Mouse (Mus musculus): ENCODE data around the gene Tmem108. TPM values are rescaled to one million over a fixed set of nuclear protein-coding genes. Genes with fewer than 3 reads are reported as not detected.

Tmem108 gene
- polyA plus RNA-seq, 1 experiment: 6.1 TPM

DNA sequence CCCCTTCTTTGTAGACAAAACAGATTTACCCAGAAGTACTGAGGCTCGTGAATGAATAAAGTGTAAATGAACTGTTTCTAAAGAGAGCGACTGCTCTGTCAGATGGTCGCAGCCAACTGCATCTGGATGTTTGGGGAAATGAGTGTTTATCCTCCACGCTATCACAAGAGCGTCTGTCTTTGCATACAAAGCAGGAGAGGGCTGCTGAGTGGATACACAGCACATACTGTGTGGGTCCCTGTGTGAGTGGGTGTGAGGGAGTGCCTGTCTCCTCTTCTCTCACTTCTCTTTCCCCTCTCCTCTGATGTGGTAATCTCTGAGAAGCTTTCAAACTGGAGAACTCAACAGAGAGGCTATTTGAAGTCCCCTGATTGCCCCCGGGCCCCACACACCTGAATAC lies 64.7 kb downstream of the Tmem108 start:
- Histone ChIP-seq H3K27me3 (ENCODE audit: control insufficient read depth, insufficient read depth, low read length) (no peaks in the 10 kb centered on the region), H3K4me3 (ENCODE audit: control insufficient read depth, insufficient read depth, low read length) (no peak overlapping the region), H3K4me1 (replicated peaks; ENCODE audit: control insufficient read depth, insufficient read depth, low read length) (peaks cover 2% of the 10 kb centered on the region), H3K27ac (ENCODE audit: control insufficient read depth, insufficient read depth, low read length) (no peak overlapping the region), H3K36me3 (ENCODE audit: control insufficient read depth, insufficient read depth, low read length) (no peaks in the 10 kb centered on the region)
- no peak for TF ChIP-seq POLR2A (IDR thresholded peaks at IDR 0.05; ENCODE audit: control insufficient read depth, extremely low read depth, insufficient read depth, low read length, poor library complexity)
- TF ChIP-seq CTCF (IDR thresholded peaks at IDR 0.05; ENCODE audit: borderline replicate concordance, control insufficient read depth, extremely low read depth, insufficient read depth, low read length, poor library complexity): no peak
- DNase-seq: no peak
- 34% methylated on average over 6 of the region's 6 CpGs for WGBS

DNA sequence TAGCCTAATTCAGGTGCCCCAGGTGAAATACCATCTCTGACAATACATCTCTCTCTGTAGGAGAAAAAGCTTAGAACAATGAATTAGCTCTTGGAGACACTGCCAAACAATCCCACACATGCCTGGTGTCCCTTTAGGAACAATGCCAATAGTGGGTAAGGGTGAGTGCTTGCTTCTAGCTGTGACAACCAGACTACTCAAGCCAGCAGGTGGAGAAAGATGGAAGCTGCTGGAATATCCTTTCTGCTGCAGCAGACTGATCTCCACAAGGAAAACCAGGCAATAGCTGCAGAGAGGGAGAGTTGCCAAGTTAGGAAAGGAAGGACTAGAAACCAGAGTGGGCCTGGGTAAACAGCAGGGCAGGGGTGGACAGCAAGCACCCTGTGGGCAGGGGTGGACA lies 67.8 kb downstream of the Tmem108 start:
- no peak for DNase-seq
- TF ChIP-seq POLR2A (IDR thresholded peaks at IDR 0.05; ENCODE audit: control insufficient read depth, extremely low read depth, insufficient read depth, low read length, poor library complexity) (no peak), CTCF (IDR thresholded peaks at IDR 0.05; ENCODE audit: borderline replicate concordance, control insufficient read depth, extremely low read depth, insufficient read depth, low read length, poor library complexity) (no peak)
- Histone ChIP-seq H3K27me3 (ENCODE audit: control insufficient read depth, insufficient read depth, low read length) (no peaks in the 10 kb centered on the region), H3K36me3 (ENCODE audit: control insufficient read depth, insufficient read depth, low read length) (no peaks in the 10 kb centered on the region), H3K4me3 (ENCODE audit: control insufficient read depth, insufficient read depth, low read length) (no peak overlapping the region), H3K4me1 (replicated peaks; ENCODE audit: control insufficient read depth, insufficient read depth, low read length) (peaks cover 2% of the 10 kb centered on the region), H3K27ac (ENCODE audit: control insufficient read depth, insufficient read depth, low read length) (no peak overlapping the region)

DNA sequence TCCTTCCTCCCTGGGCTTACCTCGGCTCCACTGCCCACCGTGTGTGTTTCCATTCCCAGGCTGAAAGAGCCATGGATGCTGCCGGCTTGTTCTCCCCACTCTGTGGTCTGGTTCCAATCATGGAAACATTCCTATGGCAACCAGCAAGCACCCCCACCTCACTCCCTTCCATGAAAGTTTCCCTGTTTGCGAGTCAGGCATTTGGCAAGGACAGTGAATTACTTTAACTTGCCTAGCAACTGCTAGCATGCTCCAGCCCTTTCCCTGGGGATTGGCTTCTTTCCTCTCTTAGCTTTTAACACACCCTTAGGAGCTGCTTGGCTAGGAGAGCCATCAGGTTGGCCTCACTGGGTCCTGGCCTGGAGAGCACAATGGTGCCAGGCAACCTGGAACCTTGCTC lies 68.9 kb downstream of the Tmem108 start:
- TF ChIP-seq POLR2A (IDR thresholded peaks at IDR 0.05; ENCODE audit: control insufficient read depth, extremely low read depth, insufficient read depth, low read length, poor library complexity): no peak
- TF ChIP-seq CTCF (IDR thresholded peaks at IDR 0.05; ENCODE audit: borderline replicate concordance, control insufficient read depth, extremely low read depth, insufficient read depth, low read length, poor library complexity): no peak
- DNase-seq: no peak
- H3K4me3 ChIP-seq (ENCODE audit: control insufficient read depth, insufficient read depth, low read length): no peak overlapping the region
- no peaks in the 10 kb centered on the region for H3K27me3 ChIP-seq (ENCODE audit: control insufficient read depth, insufficient read depth, low read length)
- H3K4me1 ChIP-seq (replicated peaks; ENCODE audit: control insufficient read depth, insufficient read depth, low read length): peaks cover 2% of the 10 kb centered on the region
- WGBS: 83% methylated on average over 4 of the region's 4 CpGs
- H3K27ac ChIP-seq (ENCODE audit: control insufficient read depth, insufficient read depth, low read length): no peak overlapping the region
- H3K36me3 ChIP-seq (ENCODE audit: control insufficient read depth, insufficient read depth, low read length): no peaks in the 10 kb centered on the region

DNA sequence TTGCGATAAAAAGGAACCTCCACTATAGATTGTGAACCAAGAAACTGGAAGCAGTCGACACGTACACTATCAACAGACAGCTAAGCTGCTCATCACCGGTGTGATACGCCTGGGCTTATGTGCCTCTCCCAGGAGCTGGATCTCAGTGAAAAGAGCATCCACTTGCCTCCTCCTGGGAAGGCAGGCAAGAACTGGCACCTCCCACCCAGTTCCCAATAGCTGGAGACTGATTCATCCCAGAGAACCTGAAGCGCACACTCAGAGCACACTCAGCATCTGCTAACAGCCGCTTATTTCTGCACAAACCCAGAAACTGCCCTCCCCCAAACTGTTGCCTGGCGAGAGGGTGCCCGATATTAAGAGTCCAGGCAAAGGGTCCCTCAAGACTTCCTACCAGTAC lies 69.8 kb downstream of the Tmem108 start:
- 93% methylated on average over 9 of the region's 9 CpGs for WGBS
- no peak for DNase-seq
- H3K27ac ChIP-seq (ENCODE audit: control insufficient read depth, insufficient read depth, low read length): no peak overlapping the region
- H3K4me1 ChIP-seq (replicated peaks; ENCODE audit: control insufficient read depth, insufficient read depth, low read length): no peaks in the 10 kb centered on the region
- TF ChIP-seq POLR2A (IDR thresholded peaks at IDR 0.05; ENCODE audit: control insufficient read depth, extremely low read depth, insufficient read depth, low read length, poor library complexity): no peak
- no peak for TF ChIP-seq CTCF (IDR thresholded peaks at IDR 0.05; ENCODE audit: borderline replicate concordance, control insufficient read depth, extremely low read depth, insufficient read depth, low read length, poor library complexity)
- no peaks in the 10 kb centered on the region for H3K27me3 ChIP-seq (ENCODE audit: control insufficient read depth, insufficient read depth, low read length)
- no peaks in the 10 kb centered on the region for H3K36me3 ChIP-seq (ENCODE audit: control insufficient read depth, insufficient read depth, low read length)
- H3K4me3 ChIP-seq (ENCODE audit: control insufficient read depth, insufficient read depth, low read length): no peak overlapping the region

DNA sequence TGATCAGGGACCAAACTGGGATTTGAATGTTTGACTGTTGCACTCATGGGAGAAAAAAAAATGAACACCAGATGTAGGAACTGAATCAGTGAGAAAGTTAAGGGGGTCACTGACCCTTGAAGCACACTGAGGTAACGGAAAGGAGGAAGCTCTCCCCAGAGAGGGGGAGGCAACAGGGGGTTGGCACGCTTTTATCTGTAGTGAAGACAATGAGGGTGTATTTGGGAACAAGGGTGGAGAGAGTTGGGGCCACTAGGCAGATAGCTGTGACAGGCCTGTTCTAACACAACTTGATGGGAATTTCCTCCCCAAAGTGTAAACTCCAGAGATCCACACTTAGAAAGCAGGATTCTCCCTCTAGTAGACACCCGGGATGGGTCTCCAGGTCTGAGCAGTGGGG lies 71.2 kb downstream of the Tmem108 start:
- no peak overlapping the region for H3K27ac ChIP-seq (ENCODE audit: control insufficient read depth, insufficient read depth, low read length)
- H3K36me3 ChIP-seq (ENCODE audit: control insufficient read depth, insufficient read depth, low read length): no peaks in the 10 kb centered on the region
- 82% methylated on average over 3 of the region's 3 CpGs for WGBS
- no peak for DNase-seq
- H3K27me3 ChIP-seq (ENCODE audit: control insufficient read depth, insufficient read depth, low read length): no peaks in the 10 kb centered on the region
- TF ChIP-seq CTCF (IDR thresholded peaks at IDR 0.05; ENCODE audit: borderline replicate concordance, control insufficient read depth, extremely low read depth, insufficient read depth, low read length, poor library complexity): no peak
- TF ChIP-seq POLR2A (IDR thresholded peaks at IDR 0.05; ENCODE audit: control insufficient read depth, extremely low read depth, insufficient read depth, low read length, poor library complexity): no peak
- no peaks in the 10 kb centered on the region for H3K4me1 ChIP-seq (replicated peaks; ENCODE audit: control insufficient read depth, insufficient read depth, low read length)
- no peak overlapping the region for H3K4me3 ChIP-seq (ENCODE audit: control insufficient read depth, insufficient read depth, low read length)

DNA sequence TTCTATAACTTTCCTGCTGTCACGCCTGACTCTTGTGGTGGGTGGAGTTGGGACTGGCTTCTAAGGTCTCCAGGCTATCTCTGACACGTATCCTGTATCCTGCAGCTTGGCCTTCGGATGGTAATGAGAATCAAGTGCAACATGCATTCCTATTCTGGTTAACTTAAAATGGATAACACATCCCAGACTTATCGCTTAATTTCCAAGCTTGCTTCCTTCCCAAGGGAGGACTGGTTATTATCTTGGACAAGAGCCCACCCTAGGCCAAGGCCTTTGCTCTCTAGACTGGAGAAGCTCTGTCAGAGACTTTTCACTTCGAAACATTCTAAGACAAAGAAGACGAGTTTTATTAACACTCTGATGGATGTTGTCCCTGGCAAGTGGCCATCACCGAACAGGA lies 71.9 kb downstream of the Tmem108 start:
- H3K4me3 ChIP-seq (ENCODE audit: control insufficient read depth, insufficient read depth, low read length): no peak overlapping the region
- no peak overlapping the region for H3K27ac ChIP-seq (ENCODE audit: control insufficient read depth, insufficient read depth, low read length)

DNA sequence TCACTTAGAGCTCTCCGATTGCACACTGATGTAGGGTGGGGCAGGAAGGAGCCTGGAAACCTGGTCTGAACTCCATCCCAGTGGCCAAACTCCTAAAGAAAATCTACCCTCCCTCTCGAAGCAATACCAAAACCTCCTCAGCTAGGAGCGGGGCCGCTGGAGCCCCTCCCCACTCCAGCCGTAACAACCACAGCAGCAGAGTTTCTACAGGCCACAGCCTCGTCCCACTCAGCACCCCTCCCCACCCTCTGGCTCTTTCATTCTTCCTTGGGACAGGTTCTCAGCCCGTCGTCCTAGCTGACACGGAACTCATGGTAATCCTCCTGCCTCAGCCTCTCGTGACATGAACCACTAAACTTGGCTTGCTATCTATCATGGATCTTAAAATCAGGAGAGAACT lies 72.6 kb downstream of the Tmem108 start:
- no peak for DNase-seq
- no peaks in the 10 kb centered on the region for H3K4me1 ChIP-seq (replicated peaks; ENCODE audit: control insufficient read depth, insufficient read depth, low read length)
- TF ChIP-seq CTCF (IDR thresholded peaks at IDR 0.05; ENCODE audit: borderline replicate concordance, control insufficient read depth, extremely low read depth, insufficient read depth, low read length, poor library complexity) (no peak), POLR2A (IDR thresholded peaks at IDR 0.05; ENCODE audit: control insufficient read depth, extremely low read depth, insufficient read depth, low read length, poor library complexity) (no peak)
- 93% methylated on average over 10 of the region's 10 CpGs for WGBS
- H3K4me3 ChIP-seq (ENCODE audit: control insufficient read depth, insufficient read depth, low read length): no peak overlapping the region
- H3K27ac ChIP-seq (ENCODE audit: control insufficient read depth, insufficient read depth, low read length): no peak overlapping the region
- H3K36me3 ChIP-seq (ENCODE audit: control insufficient read depth, insufficient read depth, low read length): no peaks in the 10 kb centered on the region
- no peaks in the 10 kb centered on the region for H3K27me3 ChIP-seq (ENCODE audit: control insufficient read depth, insufficient read depth, low read length)

More for the DNA sequence above, 71.9 kb downstream of the Tmem108 start:
- TF ChIP-seq POLR2A (IDR thresholded peaks at IDR 0.05; ENCODE audit: control insufficient read depth, extremely low read depth, insufficient read depth, low read length, poor library complexity) (no peak), CTCF (IDR thresholded peaks at IDR 0.05; ENCODE audit: borderline replicate concordance, control insufficient read depth, extremely low read depth, insufficient read depth, low read length, poor library complexity) (no peak)
- Histone ChIP-seq H3K27me3 (ENCODE audit: control insufficient read depth, insufficient read depth, low read length) (no peaks in the 10 kb centered on the region), H3K4me1 (replicated peaks; ENCODE audit: control insufficient read depth, insufficient read depth, low read length) (no peaks in the 10 kb centered on the region), H3K36me3 (ENCODE audit: control insufficient read depth, insufficient read depth, low read length) (no peaks in the 10 kb centered on the region)
- WGBS: 93% methylated on average over 7 of the region's 7 CpGs
- no peak for DNase-seq

Measured in thymus, adult 2 months (tissue).